Mouse (Mus musculus): ENCODE measurements around the gene Cd2ap. TPM values are rescaled to one million over a fixed set of nuclear protein-coding genes. Genes with fewer than 3 reads are reported as not detected.

The Cd2ap gene
- polyA plus RNA-seq, 1 experiment from 2014 or later = 10.3 TPM

DNA sequence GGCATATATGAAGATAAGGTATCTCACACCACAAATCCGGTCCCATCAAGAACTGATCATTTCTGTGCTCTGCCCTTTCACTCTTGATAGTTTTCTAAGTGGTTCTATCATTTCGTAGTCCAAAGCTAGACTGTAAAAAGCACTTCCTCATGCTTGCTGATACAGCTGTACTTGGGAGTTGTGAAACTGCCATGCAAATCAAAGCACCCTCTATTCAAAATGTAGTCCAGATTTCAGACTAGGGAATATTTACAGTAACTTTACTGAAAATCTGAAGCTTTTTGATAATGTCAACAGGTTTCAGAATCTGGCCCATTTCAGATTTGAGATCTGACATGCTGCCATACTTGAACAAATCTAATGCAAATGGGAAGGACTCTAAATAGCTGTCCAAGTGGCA is 39.3 kb downstream of the Cd2ap start:
- Histone ChIP-seq H3K4me3 (no peak overlapping the region), H3K27ac (replicated peaks) (no peak overlapping the region), H3K36me3 (peaks cover 21% of the 10 kb centered on the region; the same call in 1 of the 2 replicates), H3K4me1 (no peaks in the 10 kb centered on the region), H3K27me3 (ENCODE audit: low read depth, poor library complexity, severe bottlenecking) (no peaks in the 10 kb centered on the region), H3K9me3 (replicated peaks) (no peaks in the 10 kb centered on the region)
- 90% methylated on average over 2 of the region's 2 CpGs for WGBS
- no peak for DNase-seq (ENCODE audit: low spot score)

DNA sequence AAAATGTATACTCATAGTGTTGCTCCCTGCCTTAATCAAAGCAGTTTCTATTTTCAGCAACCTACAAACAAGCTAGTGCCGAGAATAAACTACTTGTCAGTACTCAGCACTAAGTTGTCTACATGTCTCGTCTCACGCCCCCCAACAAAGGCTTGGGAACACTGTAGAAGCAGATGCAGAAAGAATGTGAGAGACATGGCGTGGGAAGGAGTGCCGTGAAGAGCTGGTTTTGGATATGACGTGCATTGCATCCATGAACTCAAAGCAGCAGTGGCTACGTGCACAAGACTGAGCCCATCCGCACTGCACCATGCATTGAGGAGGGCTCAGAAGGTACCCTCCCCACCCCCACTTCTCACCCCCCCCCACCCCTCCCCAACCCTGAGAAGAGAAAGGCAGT is 53.7 kb downstream of the Cd2ap start:
- Histone ChIP-seq H3K27me3 (ENCODE audit: low read depth, poor library complexity, severe bottlenecking) (no peaks in the 10 kb centered on the region), H3K27ac (replicated peaks) (no peak overlapping the region), H3K9me3 (replicated peaks) (no peaks in the 10 kb centered on the region), H3K4me1 (no peaks in the 10 kb centered on the region), H3K4me3 (no peak overlapping the region), H3K36me3 (peaks cover 55% of the 10 kb centered on the region)
- no peak for DNase-seq (ENCODE audit: low spot score)
- 89% methylated on average over 8 of the region's 8 CpGs for WGBS

DNA sequence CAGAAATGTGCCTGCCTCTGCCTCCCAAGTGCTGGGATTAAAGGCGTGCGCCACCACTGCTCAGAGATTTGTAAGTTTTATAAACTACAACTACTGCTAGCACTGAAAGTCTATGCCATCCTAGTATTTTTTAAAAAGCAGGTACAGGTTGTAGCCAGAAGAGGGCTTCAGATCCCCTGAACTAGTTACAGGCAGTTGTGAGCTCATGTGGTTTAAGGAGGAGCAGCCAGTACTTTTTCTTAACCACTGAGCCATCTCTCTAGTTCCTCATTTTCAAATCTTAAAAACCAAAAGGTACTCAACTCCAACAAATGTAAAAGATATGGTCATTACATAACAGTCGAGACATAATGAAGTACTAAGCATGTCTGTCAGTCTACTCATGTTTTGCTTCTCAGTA is 61.1 kb downstream of the Cd2ap start:
- no peaks in the 10 kb centered on the region for H3K9me3 ChIP-seq (replicated peaks)
- no peaks in the 10 kb centered on the region for H3K27me3 ChIP-seq (ENCODE audit: low read depth, poor library complexity, severe bottlenecking)
- no peaks in the 10 kb centered on the region for H3K4me1 ChIP-seq
- DNase-seq (ENCODE audit: low spot score) = no peak
- peaks cover 44% of the 10 kb centered on the region for H3K36me3 ChIP-seq
- H3K27ac ChIP-seq (replicated peaks) = no peak overlapping the region
- 90% methylated on average over 3 of the region's 3 CpGs for WGBS
- H3K4me3 ChIP-seq = no peak overlapping the region

DNA sequence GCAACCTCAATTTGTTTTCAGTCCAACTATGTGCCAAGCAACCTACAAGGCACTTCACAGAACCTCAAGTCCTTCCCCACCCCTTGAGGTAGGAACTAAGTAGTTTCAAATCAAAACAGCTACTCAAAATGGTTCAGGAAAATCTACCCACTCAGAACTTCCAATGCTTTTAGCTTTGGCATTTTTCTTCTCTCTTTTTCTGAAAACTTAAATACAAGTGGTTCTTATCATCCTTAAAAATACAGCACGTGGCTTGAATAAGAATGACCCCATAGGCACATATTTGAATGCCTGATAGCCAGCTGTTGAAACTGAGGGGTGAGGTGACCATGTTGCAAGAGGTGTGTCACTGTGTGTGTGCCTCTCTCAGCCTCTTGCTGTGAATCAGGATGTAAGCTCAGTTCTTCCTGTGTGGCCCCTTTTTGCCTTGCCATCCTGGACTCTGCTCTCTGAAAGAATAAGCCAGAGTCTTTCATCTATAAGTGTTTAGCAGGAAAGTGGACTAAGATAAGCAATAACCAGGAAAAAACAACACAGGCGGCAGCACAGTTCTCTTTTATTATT is 84.0 kb downstream of the Cd2ap start:
- Histone ChIP-seq H3K27ac (replicated peaks) (no peak overlapping the region), H3K36me3 (peaks cover 21% of the 10 kb centered on the region), H3K4me3 (no peak overlapping the region), H3K27me3 (ENCODE audit: low read depth, poor library complexity, severe bottlenecking) (no peaks in the 10 kb centered on the region), H3K4me1 (no peaks in the 10 kb centered on the region), H3K9me3 (replicated peaks) (no peaks in the 10 kb centered on the region)
- 91% methylated on average over 2 of the region's 2 CpGs for WGBS
- no peak for DNase-seq (ENCODE audit: low spot score)

DNA sequence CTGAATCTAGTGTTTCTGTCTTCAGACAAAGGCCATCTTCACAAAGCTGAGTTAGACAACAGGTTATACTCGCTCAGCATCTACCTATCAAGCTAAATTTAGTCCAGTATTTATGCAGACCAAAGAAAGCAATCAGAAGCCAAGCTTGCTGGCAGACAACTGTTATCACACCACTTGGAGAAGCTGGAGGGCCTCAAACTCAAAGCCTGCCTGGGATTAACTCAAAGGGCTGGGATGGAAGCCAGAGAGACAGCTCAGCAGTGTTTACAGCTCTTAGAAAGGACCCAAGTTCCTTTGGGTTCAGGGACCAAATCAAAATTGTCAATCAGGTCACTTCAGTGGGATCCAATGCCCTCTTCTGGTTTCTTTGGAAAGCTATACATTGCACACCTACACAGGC is 85.7 kb downstream of the Cd2ap start:
- Histone ChIP-seq H3K27ac (replicated peaks) (no peak overlapping the region), H3K36me3 (peaks cover 12% of the 10 kb centered on the region; the same call in 1 of the 2 replicates), H3K27me3 (ENCODE audit: low read depth, poor library complexity, severe bottlenecking) (no peaks in the 10 kb centered on the region), H3K4me1 (no peaks in the 10 kb centered on the region), H3K9me3 (replicated peaks) (no peaks in the 10 kb centered on the region), H3K4me3 (no peak overlapping the region)
- no peak for DNase-seq (ENCODE audit: low spot score)
- 97% methylated on average over 1 of the region's 1 CpGs for WGBS

DNA sequence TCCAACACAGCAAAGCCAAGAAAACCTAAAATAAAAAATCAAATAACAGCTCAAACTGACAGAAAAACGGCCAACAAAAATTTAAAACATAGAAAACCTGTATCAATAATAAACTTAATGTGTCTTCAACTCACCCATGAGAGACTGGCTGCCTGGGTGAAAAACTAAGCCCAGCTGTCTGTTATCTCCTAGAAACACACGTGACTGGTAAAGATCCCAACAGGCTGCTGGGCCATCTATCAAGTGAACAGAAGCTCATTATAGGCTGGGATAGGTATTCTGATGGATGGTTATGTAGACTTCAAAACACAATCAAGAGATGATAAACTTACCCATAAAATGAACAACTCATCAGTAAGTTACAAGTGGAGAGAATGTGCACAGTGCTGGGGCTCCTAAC is 86.7 kb downstream of the Cd2ap start:
- 85% methylated on average over 2 of the region's 2 CpGs for WGBS

DNA sequence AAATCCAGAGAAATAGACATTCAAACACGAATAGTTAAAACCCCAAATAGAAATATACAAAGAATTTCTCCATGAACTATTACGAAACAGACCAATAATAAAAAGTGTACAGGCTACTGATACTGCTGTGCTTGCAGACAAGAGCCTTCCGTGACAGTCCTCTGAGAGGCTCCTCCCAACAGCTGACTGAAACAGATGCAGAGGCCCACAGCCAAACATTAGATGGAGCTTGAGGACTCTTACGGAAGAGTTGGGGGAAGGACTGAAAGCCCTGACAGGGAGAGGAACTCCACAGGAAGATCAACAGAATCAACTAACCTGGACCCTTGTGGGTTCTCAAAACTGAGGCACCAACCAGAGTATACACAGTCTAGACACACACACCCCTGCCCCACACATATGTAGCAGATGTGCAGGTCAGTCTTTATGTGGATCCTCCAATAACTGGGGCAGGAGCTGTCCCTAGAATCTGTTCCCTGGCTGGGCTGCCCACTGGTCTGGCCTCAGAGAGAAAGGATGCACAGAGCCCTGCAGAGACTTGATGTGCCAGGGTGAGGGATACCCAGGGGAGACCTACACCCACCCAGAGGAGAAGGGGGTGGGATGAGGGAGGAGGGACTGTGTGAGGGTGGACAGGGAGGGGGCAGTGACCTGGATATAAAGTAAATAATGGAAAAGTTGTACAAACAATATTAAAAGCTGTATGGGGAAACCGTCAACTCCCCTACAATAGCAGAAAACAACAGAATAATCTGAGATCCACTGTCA is 87.6 kb downstream of the Cd2ap start:
- no peak overlapping the region for H3K4me3 ChIP-seq
- no peaks in the 10 kb centered on the region for H3K4me1 ChIP-seq
- H3K9me3 ChIP-seq (replicated peaks) = no peaks in the 10 kb centered on the region
- no peak overlapping the region for H3K27ac ChIP-seq (replicated peaks)
- H3K27me3 ChIP-seq (ENCODE audit: low read depth, poor library complexity, severe bottlenecking) = no peaks in the 10 kb centered on the region
- no peak for DNase-seq (ENCODE audit: low spot score)
- WGBS = 88% methylated on average over 5 of the region's 5 CpGs
- H3K36me3 ChIP-seq = peaks cover 7% of the 10 kb centered on the region; the same call in 1 of the 2 replicates

More for the DNA sequence above, 86.7 kb downstream of the Cd2ap start:
- Histone ChIP-seq H3K27ac (replicated peaks) (no peak overlapping the region), H3K4me3 (no peak overlapping the region), H3K4me1 (no peaks in the 10 kb centered on the region), H3K9me3 (replicated peaks) (no peaks in the 10 kb centered on the region), H3K36me3 (peaks cover 12% of the 10 kb centered on the region; the same call in 1 of the 2 replicates), H3K27me3 (ENCODE audit: low read depth, poor library complexity, severe bottlenecking) (no peaks in the 10 kb centered on the region)
- DNase-seq (ENCODE audit: low spot score) = no peak

DNA sequence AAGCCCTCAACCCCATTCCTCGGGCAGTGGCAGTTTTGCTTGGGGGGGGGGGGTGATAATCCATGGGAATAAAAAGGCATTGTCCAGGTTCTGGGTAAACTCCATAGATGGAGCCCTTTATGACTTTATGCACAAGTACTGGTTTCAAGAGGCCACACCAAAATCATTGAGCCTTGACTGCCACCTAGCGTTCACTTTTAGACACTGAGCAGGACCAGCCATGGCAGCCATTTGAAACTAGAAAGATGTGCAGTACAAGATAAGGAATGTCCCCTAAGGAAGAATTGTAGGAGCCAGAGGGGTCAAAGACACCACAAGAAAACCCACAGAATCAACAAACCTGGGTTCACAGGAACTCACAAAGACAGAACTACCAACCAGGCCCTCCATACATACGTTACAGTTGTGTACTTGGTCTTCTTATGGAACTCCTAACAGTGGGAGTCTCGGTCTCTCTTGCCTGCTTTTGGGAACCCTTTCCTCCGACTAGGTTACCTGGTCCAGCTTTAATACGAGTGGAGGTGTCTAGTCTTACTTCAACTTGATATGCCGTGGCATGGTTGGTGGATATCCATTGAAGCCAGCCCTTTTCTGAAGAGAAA is 94.2 kb downstream of the Cd2ap start:
- H3K27me3 ChIP-seq (ENCODE audit: low read depth, poor library complexity, severe bottlenecking) = no peaks in the 10 kb centered on the region
- H3K27ac ChIP-seq (replicated peaks) = no peak overlapping the region
- WGBS = 57% methylated on average over 7 of the region's 7 CpGs
- no peak overlapping the region for H3K4me3 ChIP-seq
- peak; percentile 69 for DNase-seq (ENCODE audit: low spot score)
- no peaks in the 10 kb centered on the region for H3K9me3 ChIP-seq (replicated peaks)
- no peaks in the 10 kb centered on the region for H3K36me3 ChIP-seq
- no peaks in the 10 kb centered on the region for H3K4me1 ChIP-seq

DNA sequence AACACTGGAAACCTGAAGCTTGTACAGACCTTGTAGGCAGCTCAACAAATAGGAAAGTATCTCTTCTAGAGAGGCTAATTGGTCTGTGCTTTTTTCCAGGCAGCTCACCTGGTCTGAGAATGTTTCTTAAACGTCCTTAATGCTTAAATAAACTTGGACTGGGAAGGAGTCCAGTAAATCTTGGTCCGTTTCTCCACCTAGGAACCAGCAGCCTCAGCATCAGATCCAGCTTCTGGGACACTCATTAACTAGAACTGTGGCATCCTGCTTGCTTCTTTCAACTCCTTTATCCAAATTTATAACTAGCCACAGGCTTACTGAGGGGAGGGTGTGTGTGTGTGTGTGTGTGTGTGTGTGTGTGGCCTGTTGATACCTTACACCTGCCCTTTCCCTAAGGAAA is 122.7 kb downstream of the Cd2ap start:
- H3K9me3 ChIP-seq (replicated peaks) = no peaks in the 10 kb centered on the region
- 85% methylated on average over 2 of the region's 2 CpGs for WGBS
- no peak overlapping the region for H3K27ac ChIP-seq (replicated peaks)
- no peaks in the 10 kb centered on the region for H3K4me1 ChIP-seq
- no peak for DNase-seq (ENCODE audit: low spot score)
- no peaks in the 10 kb centered on the region for H3K27me3 ChIP-seq (ENCODE audit: low read depth, poor library complexity, severe bottlenecking)
- no peaks in the 10 kb centered on the region for H3K36me3 ChIP-seq
- no peak overlapping the region for H3K4me3 ChIP-seq

DNA sequence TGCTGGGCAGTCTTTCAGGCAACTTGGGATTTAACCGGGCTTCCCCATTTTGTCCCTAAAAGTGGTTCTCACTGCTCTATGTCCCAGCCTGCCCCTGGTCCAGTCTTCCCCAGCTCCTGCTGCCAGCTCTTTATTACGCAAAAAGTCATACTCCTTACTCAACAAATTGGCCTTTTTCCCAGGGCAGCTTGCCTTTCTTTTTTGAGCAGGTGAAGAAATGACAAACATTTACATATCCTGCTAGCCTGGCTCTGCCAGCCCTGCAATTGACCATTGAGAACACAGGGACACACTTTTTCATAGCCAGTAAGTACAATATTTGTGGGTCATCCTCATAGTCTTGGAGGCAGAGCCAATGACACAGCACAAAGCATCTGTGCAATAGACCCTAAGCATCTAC is 124.3 kb downstream of the Cd2ap start:
- Histone ChIP-seq H3K27me3 (ENCODE audit: low read depth, poor library complexity, severe bottlenecking) (no peaks in the 10 kb centered on the region), H3K4me3 (no peak overlapping the region), H3K27ac (replicated peaks) (no peak overlapping the region), H3K36me3 (no peaks in the 10 kb centered on the region), H3K4me1 (no peaks in the 10 kb centered on the region), H3K9me3 (replicated peaks) (no peaks in the 10 kb centered on the region)
- no peak for DNase-seq (ENCODE audit: low spot score)
- 98% methylated on average over 2 of the region's 2 CpGs for WGBS

DNA sequence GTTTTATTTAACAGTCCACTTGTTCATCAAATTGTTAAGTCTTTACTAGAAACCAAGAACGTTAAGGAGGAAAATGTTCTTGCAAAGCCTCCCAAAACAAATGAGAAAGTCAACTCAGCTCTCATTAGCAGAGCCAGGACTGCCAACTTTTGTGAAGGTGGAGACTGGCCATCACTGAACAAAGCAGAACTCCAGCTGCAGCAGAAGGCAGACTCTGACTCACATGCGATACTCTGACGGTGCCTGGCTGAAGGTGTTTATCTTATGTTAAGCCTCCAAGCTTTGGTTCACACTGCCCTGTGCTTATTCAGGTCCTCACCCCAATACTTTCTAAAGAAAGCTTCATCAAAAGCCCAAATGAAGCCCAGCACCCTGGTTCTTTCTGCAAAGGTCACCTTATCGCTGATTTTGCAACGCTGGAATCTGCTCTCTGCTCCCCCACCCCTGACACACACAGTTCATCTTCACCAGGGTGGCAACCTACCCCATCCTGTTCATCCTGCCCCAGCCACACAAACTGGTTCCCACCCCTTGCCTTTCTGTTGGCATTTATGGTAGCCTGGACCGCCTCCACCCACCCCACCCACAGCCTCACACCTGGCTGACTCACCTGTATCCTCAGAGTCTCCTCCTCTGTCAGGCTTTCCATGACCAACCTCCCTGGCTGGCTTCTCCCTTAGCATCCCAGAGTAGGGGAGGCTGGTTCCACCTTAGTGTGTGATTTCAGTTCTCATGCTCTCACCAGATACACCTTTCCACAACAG is 130.6 kb downstream of the Cd2ap start:
- H3K9me3 ChIP-seq (replicated peaks) = no peaks in the 10 kb centered on the region
- no peak for DNase-seq (ENCODE audit: low spot score)
- peaks cover 3% of the 10 kb centered on the region; the same call in 1 of the 2 replicates for H3K4me1 ChIP-seq
- H3K27ac ChIP-seq (replicated peaks) = no peak overlapping the region
- no peak overlapping the region for H3K4me3 ChIP-seq
- 89% methylated on average over 6 of the region's 6 CpGs for WGBS
- H3K27me3 ChIP-seq (ENCODE audit: low read depth, poor library complexity, severe bottlenecking) = no peaks in the 10 kb centered on the region
- H3K36me3 ChIP-seq = no peaks in the 10 kb centered on the region

Data from midbrain, embryonic 10.5 days (tissue).